In the genomic region with DNA sequence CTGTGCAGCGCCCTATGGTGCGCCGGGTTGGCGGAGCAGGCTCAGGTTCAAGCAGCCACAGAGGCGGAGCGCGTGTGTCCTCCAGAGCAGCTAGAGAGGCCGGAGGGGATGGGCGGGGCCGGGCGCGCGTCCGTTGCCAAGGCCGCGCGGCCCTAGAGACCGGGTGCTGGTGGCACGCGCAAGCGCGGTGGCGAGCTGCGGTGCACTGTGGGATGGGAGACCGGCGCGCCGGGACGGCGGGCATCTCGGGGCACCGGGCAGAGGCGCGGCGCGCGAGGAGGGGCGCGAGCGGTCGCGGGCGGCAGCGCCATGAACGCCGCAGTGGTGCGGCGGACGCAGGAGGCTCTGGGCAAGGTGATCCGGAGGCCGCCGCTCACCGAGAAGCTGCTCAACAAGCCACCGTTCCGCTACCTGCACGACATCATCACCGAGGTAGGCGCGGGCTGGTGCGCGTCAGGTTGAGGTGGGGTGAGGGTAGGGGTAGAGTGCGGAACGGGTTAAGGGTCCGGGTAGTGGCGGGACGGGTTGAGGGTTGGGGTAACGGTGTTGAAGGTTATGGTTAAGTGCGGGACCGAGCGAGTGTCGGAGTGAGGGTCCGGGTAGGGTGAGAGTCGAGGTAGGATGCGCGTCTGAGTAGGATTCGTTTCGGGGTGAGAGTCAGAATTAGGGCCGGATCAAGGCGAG, we compare ENCODE assay signal across 8 mouse cellular contexts. TPM values are rescaled to one million over a fixed set of nuclear protein-coding genes. Genes with fewer than 3 reads are reported as not detected.
DNase-seq lines count a peak whose midpoint lies in the region; ATAC-seq and TF ChIP-seq lines count a peak whose summit lies in the region.

A gene (plus strand): TSS at position 191 of the 684 bp plus-strand sequence.

- DNase-seq in ES-E14 (ENCODE audit: low read depth, low spot score), result peak; percentile 81
- peak; percentile 96 for DNase-seq in cerebellum, adult 11-12 months
- DNase-seq in heart, postnatal 4 days, result peak; percentile 94
- peak; percentile 85 to 86 for DNase-seq in layer of hippocampus, adult 8-10 months (ENCODE audit: low spot score in 2 of 2)
- DNase-seq in ovary, adult 18-20 months (ENCODE audit: low spot score), result peak; percentile 89
- peak; percentile 92 for DNase-seq in thymus, postnatal 0 days (ENCODE audit: low spot score)

- in situ Hi-C loops in ES-E14 (cut with MboI; ENCODE audit: low sequenced_read_pairs in 2 of 2, unreplicated experiment in 2 of 2), result no loop called here

- under 1% methylated on average over 78 of the region's 79 CpGs for WGBS in forebrain, embryonic 16.5 days
- under 1% methylated on average over 79 of the region's 79 CpGs for WGBS in lung, embryonic 15.5 days

- H3K9me3 ChIP-seq in ES-E14 (ENCODE audit: control insufficient read depth, insufficient read depth, low read depth, low read length), result no peaks in the 10 kb centered on the region
- no peaks in the 10 kb centered on the region for H3K9me3 ChIP-seq in forebrain, embryonic 16.5 days (ENCODE audit: control insufficient read depth, low read length)
- no peaks in the 10 kb centered on the region for H3K9me3 ChIP-seq in lung, embryonic 15.5 days

- peaks cover 0 to 6% of the 10 kb centered on the region in 2 experiments; a peak in 1 of 4 replicates for H3K4me1 ChIP-seq in ES-E14 (ENCODE audit: control insufficient read depth in 2 of 2, insufficient read depth in 2 of 2, low read length in 2 of 2, poor library complexity in 1 of 2)
- H3K4me1 ChIP-seq in forebrain, embryonic 16.5 days (replicated peaks; ENCODE audit: control insufficient read depth, insufficient read depth, low read length), result peaks cover 14% of the 10 kb centered on the region
- H3K4me1 ChIP-seq in lung, embryonic 15.5 days, result peaks cover 16% of the 10 kb centered on the region

- H3K4me2 ChIP-seq in forebrain, embryonic 16.5 days (ENCODE audit: low read length), result peak within 1 kb of the TSS; percentile 93
- H3K4me2 ChIP-seq in lung, embryonic 15.5 days, result peak within 1 kb of the TSS; percentile 87

- no peak within 1 kb of the TSS for H3K27ac ChIP-seq in ES-E14 (ENCODE audit: insufficient read depth, low read depth, low read length, poor library complexity, severe bottlenecking)
- H3K27ac ChIP-seq in forebrain, embryonic 16.5 days (ENCODE audit: low read length), result no peak within 1 kb of the TSS
- no peak within 1 kb of the TSS for H3K27ac ChIP-seq in lung, embryonic 15.5 days

- ATAC-seq in forebrain, embryonic 16.5 days, result peak; percentile 99
- ATAC-seq in lung, embryonic 15.5 days (ENCODE audit: borderline replicate concordance, extremely low read depth, low FRiP score, low TSS enrichment), result peak; percentile 97

- H3K4me3 ChIP-seq in ES-E14 (ENCODE audit: insufficient read depth in 1 of 2, low read depth in 1 of 2, low read length in 2 of 2, poor library complexity in 1 of 2, severe bottlenecking in 1 of 2), result peak within 1 kb of the TSS; percentile 84 to 89
- H3K4me3 ChIP-seq in forebrain, embryonic 16.5 days (replicated peaks; ENCODE audit: low read length), result peak within 1 kb of the TSS; percentile 92
- peak within 1 kb of the TSS; percentile 75 for H3K4me3 ChIP-seq in lung, embryonic 15.5 days

- no peaks in the 10 kb centered on the region for H3K27me3 ChIP-seq in forebrain, embryonic 16.5 days (replicated peaks; ENCODE audit: control insufficient read depth, insufficient read depth, low read length)
- H3K27me3 ChIP-seq in lung, embryonic 15.5 days, result no peaks in the 10 kb centered on the region

- H3K36me3 ChIP-seq in ES-E14 (ENCODE audit: control insufficient read depth, insufficient read depth, low read length, poor library complexity, severe bottlenecking), result peaks cover 2% of the 10 kb centered on the region; the same call in 1 of the 2 replicates
- no peaks in the 10 kb centered on the region for H3K36me3 ChIP-seq in forebrain, embryonic 16.5 days (ENCODE audit: control insufficient read depth, insufficient read depth)
- 0 out of 2 replicates have a peak, but pooled peaks cover 1% of the 10 kb centered on the region for H3K36me3 ChIP-seq in lung, embryonic 15.5 days

- peak within 1 kb of the TSS; percentile 89 for H3K9ac ChIP-seq in ES-E14 (ENCODE audit: insufficient read depth, low read depth, low read length, poor library complexity, severe bottlenecking)
- H3K9ac ChIP-seq in forebrain, embryonic 16.5 days (replicated peaks; ENCODE audit: low read depth, low read length), result peak within 1 kb of the TSS; percentile 89
- peak within 1 kb of the TSS; percentile 65 for H3K9ac ChIP-seq in lung, embryonic 15.5 days

TF ChIP-seq in ES-E14, 5 proteins besides CTCF, POLR2A, EP300 and RAD21:
- TF ChIP-seq HCFC1 (IDR thresholded peaks at IDR 0.05; ENCODE audit: borderline replicate concordance, insufficient read depth, low read length) (0 out of 2 replicates have a peak, but pooled peaks have one; percentile 70), CHD2 (IDR thresholded peaks at IDR 0.05; ENCODE audit: low read depth, low read length) (no peak), MAFK (IDR thresholded peaks at IDR 0.05; ENCODE audit: insufficient read depth, low read depth, low read length) (no peak), ZC3H11A (IDR thresholded peaks at IDR 0.05; ENCODE audit: borderline replicate concordance, low read depth, low read length) (no peak)
TF ChIP-seq in ES-E14: peak in this region for 1.

RNA-seq across cellular contexts. Expression of the gene that starts here (rescaled TPM):
- 7.9 and 9.2 TPM in 2 replicates for total RNA-seq in ES-E14 (2012; rRNA removed)
- polyA plus RNA-seq in forebrain, embryonic 16.5 days (2015; fragmentation: Nextera tagmentation; extraction: Ambion mirVana), result 10.9 and 13.2 TPM in 2 replicates
- 1 to 10 TPM; 4.3 to 4.6 TPM for total RNA-seq in heart, postnatal 4 days (2021)
- 10 to 100 TPM; 13.3 to 14.6 (median 13.8) TPM for total RNA-seq in layer of hippocampus, adult 8-10 months (2022)
- 11.0 and 11.5 TPM in 2 replicates for polyA plus RNA-seq in lung, embryonic 15.5 days (2015; fragmentation: Nextera tagmentation; extraction: Ambion mirVana)
- polyA plus RNA-seq in thymus, postnatal 0 days (2015; fragmentation: Nextera tagmentation; extraction: Ambion mirVana), result 4.6 and 5.1 TPM in 2 replicates
